Mouse (Mus musculus): Measurements from ENCODE around the gene Gm20716. TPM values are rescaled to one million over a fixed set of nuclear protein-coding genes. Genes with fewer than 3 reads are reported as not detected.

Gene Gm20716
- total and polyA plus RNA-seq, 3 experiments, result 24.4 to 29.4 TPM; not detected in 1

- no peak overlapping the region for H3K9ac ChIP-seq (ENCODE audit: control insufficient read depth, low read depth, low read length, poor library complexity, severe bottlenecking)
- H3K36me3 ChIP-seq (ENCODE audit: control insufficient read depth in 1 of 2, insufficient read depth in 2 of 2, low read length in 2 of 2), result no peaks in the 10 kb centered on the region
- no peak overlapping the region for H3K4me3 ChIP-seq (ENCODE audit: control insufficient read depth in 1 of 2, insufficient read depth in 1 of 2, low read depth in 2 of 2, low read length in 2 of 2)
- no peak for TF ChIP-seq ZKSCAN1 (IDR thresholded peaks at IDR 0.05; ENCODE audit: low read depth, low read length)
- TF ChIP-seq KAT2A (conservative IDR thresholded peaks at IDR 0.05; ENCODE audit: low read depth, low read length), result no peak
- no peak for TF ChIP-seq CHD1 (IDR thresholded peaks at IDR 0.05; ENCODE audit: low read depth, low read length)
- TF ChIP-seq POLR2A (IDR thresholded peaks at IDR 0.05; ENCODE audit: control insufficient read depth in 1 of 2, insufficient read depth in 1 of 2, low read depth in 1 of 2, low read length in 2 of 2, poor library complexity in 1 of 2), result no peak
- no peak for TF ChIP-seq JUND (IDR thresholded peaks at IDR 0.05; ENCODE audit: low read depth, low read length)
- no peak for TF ChIP-seq USF1 (IDR thresholded peaks at IDR 0.05; ENCODE audit: low read depth, low read length)
- TF ChIP-seq MYC (IDR thresholded peaks at IDR 0.05; ENCODE audit: low read depth, low read length), result no peak
- no peak for TF ChIP-seq CTCF (IDR thresholded peaks at IDR 0.05 in 2 of 3, conservative IDR thresholded peaks at IDR 0.05 in 1 of 3; ENCODE audit: control insufficient read depth in 1 of 3, insufficient read depth in 1 of 3, low read depth in 2 of 3, low read length in 3 of 3, poor library complexity in 1 of 3, severe bottlenecking in 1 of 3)
- TF ChIP-seq NRF1 (IDR thresholded peaks at IDR 0.05; ENCODE audit: insufficient read depth, low read depth, low read length, poor library complexity, severe bottlenecking), result no peak
- no peak for TF ChIP-seq SIN3A (IDR thresholded peaks at IDR 0.05; ENCODE audit: low read length)
- TF ChIP-seq CHD2 (IDR thresholded peaks at IDR 0.05; ENCODE audit: low read length), result no peak
- TF ChIP-seq ZC3H11A (IDR thresholded peaks at IDR 0.05; ENCODE audit: low read depth, low read length), result no peak
- TF ChIP-seq BHLHE40 (IDR thresholded peaks at IDR 0.05; ENCODE audit: borderline replicate concordance, low read depth, low read length), result no peak
- TF ChIP-seq MAZ (IDR thresholded peaks at IDR 0.05; ENCODE audit: low read depth, low read length), result no peak
- no peak for TF ChIP-seq NELFE (IDR thresholded peaks at IDR 0.05; ENCODE audit: low read depth, low read length)
- TF ChIP-seq ETS1 (IDR thresholded peaks at IDR 0.05; ENCODE audit: low read depth, low read length), result no peak
- H3K9me3 ChIP-seq (replicated peaks; ENCODE audit: insufficient read depth, low read length), result no peaks in the 10 kb centered on the region
- H3K27ac ChIP-seq (ENCODE audit: control insufficient read depth, low read depth, low read length), result no peak overlapping the region
- H3K79me2 ChIP-seq (ENCODE audit: control insufficient read depth, insufficient read depth, low read length, poor library complexity), result no peaks in the 10 kb centered on the region
- no peaks in the 10 kb centered on the region for H3K27me3 ChIP-seq (ENCODE audit: control insufficient read depth in 1 of 2, insufficient read depth in 2 of 2, low read length in 2 of 2)
- no peak for DNase-seq (ENCODE audit: low read depth, low spot score)
- H3K4me1 ChIP-seq (ENCODE audit: control insufficient read depth in 1 of 2, insufficient read depth in 2 of 2, low read length in 2 of 2), result no peaks in the 10 kb centered on the region
Measured at GRCm38 (mm10) chr2:168268033-168268432, 37.9 kb upstream of the Gm20716 start.

- no peaks in the 10 kb centered on the region for H3K9me3 ChIP-seq (replicated peaks; ENCODE audit: insufficient read depth, low read length)
- H3K36me3 ChIP-seq (ENCODE audit: control insufficient read depth in 1 of 2, insufficient read depth in 2 of 2, low read length in 2 of 2), result no peaks in the 10 kb centered on the region
- no peaks in the 10 kb centered on the region for H3K79me2 ChIP-seq (ENCODE audit: control insufficient read depth, insufficient read depth, low read length, poor library complexity)
- H3K9ac ChIP-seq (ENCODE audit: control insufficient read depth, low read depth, low read length, poor library complexity, severe bottlenecking), result no peak overlapping the region
- TF ChIP-seq ELF1 (IDR thresholded peaks at IDR 0.05; ENCODE audit: low read depth, low read length), result no peak
- TF ChIP-seq MEF2A (IDR thresholded peaks at IDR 0.05; ENCODE audit: extremely low read depth, insufficient replicate concordance, low read depth, low read length, poor library complexity, severe bottlenecking), result no peak
- TF ChIP-seq GATA1 (IDR thresholded peaks at IDR 0.05; ENCODE audit: low read depth, low read length), result no peak
- no peak for TF ChIP-seq HCFC1 (IDR thresholded peaks at IDR 0.05; ENCODE audit: low read depth, low read length)
- TF ChIP-seq E2F4 (IDR thresholded peaks at IDR 0.05; ENCODE audit: borderline replicate concordance, low read depth, low read length), result no peak
- TF ChIP-seq GABPA (IDR thresholded peaks at IDR 0.05; ENCODE audit: low read depth, low read length), result no peak
- no peak for TF ChIP-seq NRF1 (IDR thresholded peaks at IDR 0.05; ENCODE audit: insufficient read depth, low read depth, low read length, poor library complexity, severe bottlenecking)
- no peak for TF ChIP-seq EP300 (IDR thresholded peaks at IDR 0.05; ENCODE audit: low read depth in 1 of 2, low read length in 2 of 2)
- TF ChIP-seq MAFK (IDR thresholded peaks at IDR 0.05; ENCODE audit: borderline replicate concordance, low read depth, low read length), result no peak
- TF ChIP-seq SIN3A (IDR thresholded peaks at IDR 0.05; ENCODE audit: low read length), result no peak
- no peak for TF ChIP-seq MYB (IDR thresholded peaks at IDR 0.05; ENCODE audit: low read depth, low read length)
- no peak for TF ChIP-seq MAZ (IDR thresholded peaks at IDR 0.05; ENCODE audit: low read depth, low read length)
- TF ChIP-seq RCOR1 (IDR thresholded peaks at IDR 0.05; ENCODE audit: low read depth, low read length), result no peak
- TF ChIP-seq BHLHE40 (IDR thresholded peaks at IDR 0.05; ENCODE audit: borderline replicate concordance, low read depth, low read length), result no peak
- no peak for TF ChIP-seq TBP (IDR thresholded peaks at IDR 0.05; ENCODE audit: low read depth, low read length)
- no peak for TF ChIP-seq ZKSCAN1 (IDR thresholded peaks at IDR 0.05; ENCODE audit: low read depth, low read length)
- TF ChIP-seq RAD21 (IDR thresholded peaks at IDR 0.05; ENCODE audit: low read depth, low read length), result no peak
- TF ChIP-seq TCF12 (IDR thresholded peaks at IDR 0.05; ENCODE audit: low read depth, low read length), result no peak
- TF ChIP-seq KAT2A (conservative IDR thresholded peaks at IDR 0.05; ENCODE audit: low read depth, low read length), result no peak
- no peak overlapping the region for H3K4me3 ChIP-seq (ENCODE audit: control insufficient read depth in 1 of 2, insufficient read depth in 1 of 2, low read depth in 2 of 2, low read length in 2 of 2)
- no peaks in the 10 kb centered on the region for H3K4me1 ChIP-seq (ENCODE audit: control insufficient read depth in 1 of 2, insufficient read depth in 2 of 2, low read length in 2 of 2)
- H3K27me3 ChIP-seq (ENCODE audit: control insufficient read depth in 1 of 2, insufficient read depth in 2 of 2, low read length in 2 of 2), result no peaks in the 10 kb centered on the region
- no peak for DNase-seq (ENCODE audit: low read depth, low spot score)
- H3K27ac ChIP-seq (ENCODE audit: control insufficient read depth, low read depth, low read length), result no peak overlapping the region
Measured at GRCm38 (mm10) chr2:168260900-168261299, 30.7 kb upstream of the Gm20716 start.

All from MEL (cell line).